Mouse (Mus musculus): Measurements from ENCODE around the gene Recql. TPM values are rescaled to one million over a fixed set of nuclear protein-coding genes. Genes with fewer than 3 reads are reported as not detected.

Gene Recql
- total and polyA plus RNA-seq, 3 experiments: 39.1 to 48.4 TPM; not detected in 1

- DNase-seq (ENCODE audit: low read depth, low spot score): peak; percentile 55
- H3K36me3 ChIP-seq (ENCODE audit: control insufficient read depth in 1 of 2, insufficient read depth in 2 of 2, low read length in 2 of 2): peaks cover 3 to 43% of the 10 kb centered on the region in 2 experiments
- H3K27me3 ChIP-seq (ENCODE audit: control insufficient read depth in 1 of 2, insufficient read depth in 2 of 2, low read length in 2 of 2): no peaks in the 10 kb centered on the region
- peaks cover 58% of the 10 kb centered on the region for H3K79me2 ChIP-seq (ENCODE audit: control insufficient read depth, insufficient read depth, low read length, poor library complexity)
- peak overlapping the region; percentile 39 for H3K27ac ChIP-seq (ENCODE audit: control insufficient read depth, low read depth, low read length)
- TF ChIP-seq SIN3A (IDR thresholded peaks at IDR 0.05; ENCODE audit: low read length) (peak; percentile 51; the same call in 1 of the 2 replicates), ZNF384 (IDR thresholded peaks at IDR 0.05; ENCODE audit: low read depth, low read length) (peak; percentile 88), USF1 (IDR thresholded peaks at IDR 0.05; ENCODE audit: low read depth, low read length) (no peak)
- H3K9ac ChIP-seq (ENCODE audit: control insufficient read depth, low read depth, low read length, poor library complexity, severe bottlenecking): peak overlapping the region; percentile 92
- no peaks in the 10 kb centered on the region for H3K9me3 ChIP-seq (replicated peaks; ENCODE audit: insufficient read depth, low read length)
- H3K4me1 ChIP-seq (ENCODE audit: control insufficient read depth in 1 of 2, insufficient read depth in 2 of 2, low read length in 2 of 2): peaks cover 17 to 27% of the 10 kb centered on the region in 2 experiments
- H3K4me3 ChIP-seq (ENCODE audit: control insufficient read depth in 1 of 2, insufficient read depth in 1 of 2, low read depth in 2 of 2, low read length in 2 of 2): peak overlapping the region; percentile 78 to 93
These were observed 926 bp upstream of the Recql start for GRCm38 (mm10) chr6:142387755-142388271.

- H3K27me3 ChIP-seq (ENCODE audit: control insufficient read depth in 1 of 2, insufficient read depth in 2 of 2, low read length in 2 of 2): no peaks in the 10 kb centered on the region
- peaks cover 0 to 33% of the 10 kb centered on the region in 2 experiments; a peak in 2 of 4 replicates for H3K36me3 ChIP-seq (ENCODE audit: control insufficient read depth in 1 of 2, insufficient read depth in 2 of 2, low read length in 2 of 2)
- peak overlapping the region; percentile 62 to 86 for H3K4me3 ChIP-seq (ENCODE audit: control insufficient read depth in 1 of 2, insufficient read depth in 1 of 2, low read depth in 2 of 2, low read length in 2 of 2)
- peak; percentile 87 for DNase-seq (ENCODE audit: low read depth, low spot score)
- H3K9me3 ChIP-seq (replicated peaks; ENCODE audit: insufficient read depth, low read length): no peaks in the 10 kb centered on the region
- peak overlapping the region; percentile 96 for H3K27ac ChIP-seq (ENCODE audit: control insufficient read depth, low read depth, low read length)
- TF ChIP-seq MXI1 (IDR thresholded peaks at IDR 0.05; ENCODE audit: low read depth, low read length): no peak
- TF ChIP-seq TAL1 (IDR thresholded peaks at IDR 0.05; ENCODE audit: low read length): peak; percentile 86
- TF ChIP-seq TCF12 (IDR thresholded peaks at IDR 0.05; ENCODE audit: low read depth, low read length): peak; percentile 95
- peak; percentile 72 to 73 for TF ChIP-seq POLR2A (IDR thresholded peaks at IDR 0.05; ENCODE audit: control insufficient read depth in 1 of 2, insufficient read depth in 1 of 2, low read depth in 1 of 2, low read length in 2 of 2, poor library complexity in 1 of 2)
- TF ChIP-seq E2F4 (IDR thresholded peaks at IDR 0.05; ENCODE audit: borderline replicate concordance, low read depth, low read length): no peak
- TF ChIP-seq EP300 (IDR thresholded peaks at IDR 0.05; ENCODE audit: low read depth in 1 of 2, low read length in 2 of 2): peak; percentile 97 to 99
- no peak for TF ChIP-seq ZC3H11A (IDR thresholded peaks at IDR 0.05; ENCODE audit: low read depth, low read length)
- TF ChIP-seq NRF1 (IDR thresholded peaks at IDR 0.05; ENCODE audit: insufficient read depth, low read depth, low read length, poor library complexity, severe bottlenecking): no peak
- peak; percentile 19; the same call in 1 of the 2 replicates for TF ChIP-seq NELFE (IDR thresholded peaks at IDR 0.05; ENCODE audit: low read depth, low read length)
- peak; percentile 81 for TF ChIP-seq SIN3A (IDR thresholded peaks at IDR 0.05; ENCODE audit: low read length)
- TF ChIP-seq TBP (IDR thresholded peaks at IDR 0.05; ENCODE audit: low read depth, low read length): 0 out of 2 replicates have a peak, but pooled peaks have one; percentile 39
- peak; percentile 99 for TF ChIP-seq RCOR1 (IDR thresholded peaks at IDR 0.05; ENCODE audit: low read depth, low read length)
- 0 out of 2 replicates have a peak, but pooled peaks have one; percentile 38 for TF ChIP-seq POLR2AphosphoS2 (IDR thresholded peaks at IDR 0.05; ENCODE audit: low read length)
- no peak for TF ChIP-seq MEF2A (IDR thresholded peaks at IDR 0.05; ENCODE audit: extremely low read depth, insufficient replicate concordance, low read depth, low read length, poor library complexity, severe bottlenecking)
- TF ChIP-seq ETS1 (IDR thresholded peaks at IDR 0.05; ENCODE audit: low read depth, low read length): peak; percentile 89
- TF ChIP-seq HCFC1 (IDR thresholded peaks at IDR 0.05; ENCODE audit: low read depth, low read length): peak; percentile 62; the same call in 1 of the 2 replicates
- TF ChIP-seq KAT2A (conservative IDR thresholded peaks at IDR 0.05; ENCODE audit: low read depth, low read length): no peak
- TF ChIP-seq BHLHE40 (IDR thresholded peaks at IDR 0.05; ENCODE audit: borderline replicate concordance, low read depth, low read length): peak; percentile 74; the same call in 1 of the 2 replicates
- peak; percentile 94 for TF ChIP-seq MYB (IDR thresholded peaks at IDR 0.05; ENCODE audit: low read depth, low read length)
- peak; percentile 62; the same call in 1 of the 2 replicates for TF ChIP-seq MYC (IDR thresholded peaks at IDR 0.05; ENCODE audit: low read depth, low read length)
- TF ChIP-seq ELF1 (IDR thresholded peaks at IDR 0.05; ENCODE audit: low read depth, low read length): peak; percentile 41; the same call in 1 of the 2 replicates
- peak; percentile 15; the same call in 1 of the 2 replicates for TF ChIP-seq CHD1 (IDR thresholded peaks at IDR 0.05; ENCODE audit: low read depth, low read length)
- no peak for TF ChIP-seq CTCF (IDR thresholded peaks at IDR 0.05 in 2 of 3, conservative IDR thresholded peaks at IDR 0.05 in 1 of 3; ENCODE audit: control insufficient read depth in 1 of 3, insufficient read depth in 1 of 3, low read depth in 2 of 3, low read length in 3 of 3, poor library complexity in 1 of 3, severe bottlenecking in 1 of 3)
- TF ChIP-seq ZNF384 (IDR thresholded peaks at IDR 0.05; ENCODE audit: low read depth, low read length): peak; percentile 73
- no peak for TF ChIP-seq SMC3 (IDR thresholded peaks at IDR 0.05; ENCODE audit: low read depth, low read length)
- peak; percentile 99 for TF ChIP-seq GATA1 (IDR thresholded peaks at IDR 0.05; ENCODE audit: low read depth, low read length)
- TF ChIP-seq MAFK (IDR thresholded peaks at IDR 0.05; ENCODE audit: borderline replicate concordance, low read depth, low read length): 0 out of 2 replicates have a peak, but pooled peaks have one; percentile 47
- H3K4me1 ChIP-seq (ENCODE audit: control insufficient read depth in 1 of 2, insufficient read depth in 2 of 2, low read length in 2 of 2): peaks cover 9 to 27% of the 10 kb centered on the region in 2 experiments
- H3K9ac ChIP-seq (ENCODE audit: control insufficient read depth, low read depth, low read length, poor library complexity, severe bottlenecking): peak overlapping the region; percentile 83
- peaks cover 61% of the 10 kb centered on the region for H3K79me2 ChIP-seq (ENCODE audit: control insufficient read depth, insufficient read depth, low read length, poor library complexity)
These were observed 439 bp downstream of the Recql start for GRCm38 (mm10) chr6:142386285-142387010.

Data from MEL (cell line).